Mouse (Mus musculus) layer of hippocampus, adult 2 months (tissue): Measurements from ENCODE around the gene Minpp1. TPM values are rescaled to one million over a fixed set of nuclear protein-coding genes. Genes with fewer than 3 reads are reported as not detected.

ENCODE experiments used
- DNase-seq, 2 experiments: peaks; one replicate each; pipeline ENCODE4 v3.0.0; 2022; ENCODE audit warnings: low spot score in 2 of 2
- H3K27ac ChIP-seq: fragments of 200-600 bp; 2 replicates; pipeline ENCODE4 v1.8.1; 2022
- H3K4me3 ChIP-seq: fragments of 200-600 bp; 2 replicates; pipeline ENCODE4 v1.8.1; 2022; ENCODE audit warnings: mild to moderate bottlenecking
- CTCF ChIP-seq: fragments of 200-600 bp; conservative IDR thresholded peaks from 2 replicates; pipeline ENCODE4 v1.8.1; 2022; ENCODE audit warnings: antibody characterized with exemption, mild to moderate bottlenecking, moderate library complexity
- total RNA-seq, 2 experiments: library from RNA; stranded (reverse); gene quantifications; 2 replicates each; pipeline ENCODE4 v1.2.3; 2021

Gene Minpp1
- total RNA-seq, 2 experiments from 2014 or later: 58.2 to 64.3 TPM

GRCm38 (mm10) chr19:32548202-32548601 is 62.6 kb downstream of the Minpp1 start:
- DNase-seq: peak; percentile 3 to 18
- no peak for TF ChIP-seq CTCF
- no peak overlapping the region for H3K27ac ChIP-seq

GRCm38 (mm10) chr19:32550446-32550845 is 64.9 kb downstream of the Minpp1 start:
- DNase-seq: no peak
- TF ChIP-seq CTCF: no peak
- Histone ChIP-seq H3K4me3 (no peak overlapping the region), H3K27ac (no peak overlapping the region)

More at GRCm38 (mm10) chr19:32548202-32548601, 62.6 kb downstream of the Minpp1 start:
- H3K4me3 ChIP-seq: no peak overlapping the region

DNA sequence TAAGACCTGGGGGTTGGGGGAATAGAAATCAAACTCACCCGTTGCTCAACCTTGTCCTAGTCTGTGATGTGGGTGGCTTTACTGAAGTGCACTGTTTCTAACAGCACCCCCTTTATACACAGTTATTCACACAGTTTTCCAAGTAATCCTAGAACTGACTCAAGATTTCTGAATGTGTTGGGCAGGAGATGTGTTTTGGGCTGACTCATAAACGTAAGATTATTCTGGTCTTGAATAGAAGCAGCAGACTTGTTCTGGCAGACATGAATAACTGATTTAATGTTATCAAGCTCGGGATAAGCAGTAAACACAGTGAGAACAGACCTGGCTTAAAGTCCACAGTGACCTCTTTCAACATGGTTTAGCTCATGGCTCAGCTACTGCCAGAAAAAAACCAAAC is 65.9 kb downstream of the Minpp1 start:
- Histone ChIP-seq H3K27ac (no peak overlapping the region), H3K4me3 (no peak overlapping the region)
- no peak for TF ChIP-seq CTCF
- no peak for DNase-seq

DNA sequence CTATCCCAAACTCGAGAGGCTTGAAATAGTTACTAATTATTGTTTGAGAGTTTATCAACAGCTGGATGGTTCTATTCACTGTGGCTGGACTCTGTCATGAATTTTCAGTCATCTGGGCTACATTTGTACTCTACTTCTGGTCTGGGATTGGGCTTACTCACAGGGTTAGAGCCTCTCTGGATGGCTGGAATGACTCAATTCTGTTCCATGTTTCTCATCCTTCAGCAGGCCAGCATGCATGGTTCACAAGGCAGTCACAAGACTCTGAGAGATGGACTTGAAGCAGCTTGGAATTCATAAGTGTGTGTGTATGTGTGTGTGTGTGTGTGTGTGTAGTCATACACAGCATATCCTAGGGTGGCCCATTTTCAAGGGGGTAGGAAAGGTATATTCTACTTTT is 66.5 kb downstream of the Minpp1 start:
- no peak for DNase-seq
- no peak for TF ChIP-seq CTCF

DNA sequence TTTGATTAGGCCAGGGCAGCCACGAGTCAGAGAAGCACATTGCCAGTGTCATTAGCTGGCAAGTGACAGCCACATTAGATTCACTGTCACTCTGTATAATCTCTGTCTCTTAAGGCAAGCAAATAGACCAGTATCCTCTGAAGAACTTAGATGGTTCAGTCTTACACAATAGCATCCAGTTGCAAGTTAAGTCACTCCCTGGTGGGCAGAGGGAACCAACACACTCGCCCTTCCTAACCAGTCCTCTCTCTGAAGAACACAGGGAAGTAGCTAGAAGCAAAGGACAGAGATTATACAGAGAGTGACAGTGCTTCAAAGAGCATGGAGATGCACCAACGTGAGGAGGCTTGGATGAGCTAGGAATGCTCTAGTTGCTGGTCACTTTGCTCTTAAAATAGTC is 67.7 kb downstream of the Minpp1 start:
- Histone ChIP-seq H3K4me3 (no peak overlapping the region), H3K27ac (no peak overlapping the region)
- DNase-seq: no peak
- TF ChIP-seq CTCF: no peak

More for the DNA sequence above, 66.5 kb downstream of the Minpp1 start:
- H3K4me3 ChIP-seq: no peak overlapping the region
- H3K27ac ChIP-seq: no peak overlapping the region

GRCm38 (mm10) chr19:32555257-32555656 is 69.7 kb downstream of the Minpp1 start:
- no peak overlapping the region for H3K4me3 ChIP-seq
- peak in 1 of 2 experiments; percentile 31 for DNase-seq
- no peak overlapping the region for H3K27ac ChIP-seq
- no peak for TF ChIP-seq CTCF

Other genes with a start within 250 kb of the Minpp1 start
- 10 to 100 TPM; 53.9 to 59.6 TPM for gene Sgms1, start 96.1 kb upstream of the Minpp1 start, total RNA-seq
- 10 to 100 TPM; 30.6 to 35.4 TPM for gene Rpl9-ps6, start 19.2 kb upstream of the Minpp1 start, total RNA-seq
- gene Papss2, start 110.0 kb downstream of the Minpp1 start, total RNA-seq: 10 to 100 TPM; 14.7 to 15.1 TPM